Mouse (Mus musculus) MEL (cell line): ENCODE data around the gene Tmem62.

Experiments used
- CHD2 ChIP-seq: IDR thresholded peaks from 2 replicates; pipeline ENCODE4 v1.6.1; 2011; ENCODE audit warnings: low read length, improper control_type of control experiment
- CTCF ChIP-seq, 3 experiments: IDR thresholded peaks in 2 of 3; conservative IDR thresholded peaks in 1 of 3; 2 replicates each; pipeline ENCODE4 v1.5.1; 2011 to 2012; ENCODE audit warnings: low read length in 3 of 3, low read depth in 2 of 3, mild to moderate bottlenecking in 2 of 3, improper control_type of control experiment in 1 of 3, inconsistent platforms in 1 of 3, mixed read lengths in 1 of 3, moderate library complexity in 1 of 3; ENCODE audit not compliant: control insufficient read depth in 1 of 3, insufficient read depth in 1 of 3, poor library complexity in 1 of 3, severe bottlenecking in 1 of 3
- E2F4 ChIP-seq: IDR thresholded peaks from 2 replicates; pipeline ENCODE4 v1.6.1; 2011; ENCODE audit warnings: low read depth, low read length, improper control_type of control experiment, borderline replicate concordance
- POLR2A ChIP-seq, 2 experiments: IDR thresholded peaks; 2 replicates each; pipeline ENCODE4 v1.6.1; 2011 to 2012; ENCODE audit warnings: low read length in 2 of 2, mild to moderate bottlenecking in 2 of 2, control low read depth in 1 of 2, improper control_type of control experiment in 1 of 2, low read depth in 1 of 2, moderate library complexity in 1 of 2; ENCODE audit not compliant: control insufficient read depth in 1 of 2, insufficient read depth in 1 of 2, poor library complexity in 1 of 2
- SMC3 ChIP-seq: IDR thresholded peaks from 2 replicates; pipeline ENCODE4 v1.6.1; 2011; ENCODE audit warnings: low read depth, low read length, improper control_type of control experiment
- USF1 ChIP-seq: IDR thresholded peaks from 2 replicates; pipeline ENCODE4 v1.6.1; 2014; ENCODE audit warnings: low read depth, mild to moderate bottlenecking, inconsistent platforms, low read length, improper control_type of control experiment, moderate library complexity

GRCm38 (mm10) chr2:120980861-120981260 lies 4.0 kb downstream of the Tmem62 start:
- TF ChIP-seq SMC3 (no peak), USF1 (no peak), E2F4 (no peak), CTCF (IDR thresholded peaks at IDR 0.05 in 2 of 3, conservative IDR thresholded peaks at IDR 0.05 in 1 of 3; ENCODE audit: control insufficient read depth in 1 of 3, insufficient read depth in 1 of 3, low read depth in 2 of 3, low read length in 3 of 3, poor library complexity in 1 of 3, severe bottlenecking in 1 of 3) (no peak), CHD2 (no peak), POLR2A (IDR thresholded peaks at IDR 0.05; ENCODE audit: control insufficient read depth in 1 of 2, insufficient read depth in 1 of 2, low read depth in 1 of 2, low read length in 2 of 2, poor library complexity in 1 of 2) (no peak)
